Mouse (Mus musculus) kidney, adult 9 months (tissue): ENCODE data around the gene Clcn5.
A peak's percentile ranks its signal among the peaks of the same experiment; 100 is the strongest.

ENCODE experiments used
- DNase-seq: peaks from one replicate; pipeline ENCODE4 v3.0.0; 2022

Gene Clcn5

DNA sequence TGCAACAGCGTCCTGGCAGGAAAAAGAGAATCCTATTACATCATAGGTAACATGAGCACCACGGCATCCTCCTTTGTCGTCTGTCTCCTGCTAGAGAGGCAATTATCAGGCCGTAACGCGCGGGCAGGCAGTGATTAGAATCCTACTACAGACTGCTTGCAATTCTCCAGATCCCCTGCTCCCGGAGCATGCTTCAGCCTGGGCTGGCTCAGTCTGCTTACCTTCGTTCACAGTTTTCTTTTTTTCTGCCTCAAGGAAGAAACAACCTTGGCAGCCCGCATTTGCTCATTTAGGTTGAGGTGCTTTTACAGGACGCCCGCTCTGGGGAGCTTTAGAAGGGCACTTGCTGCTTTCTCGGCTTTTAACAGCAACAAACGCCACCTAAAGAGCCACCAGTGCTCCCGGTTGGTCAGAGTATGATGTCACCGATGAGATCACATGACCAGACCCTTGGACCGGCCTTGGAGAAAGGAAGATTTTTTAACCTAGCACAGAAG is 130.8 kb downstream of the Clcn5 start:
- DNase-seq, result peak; percentile 78

DNA sequence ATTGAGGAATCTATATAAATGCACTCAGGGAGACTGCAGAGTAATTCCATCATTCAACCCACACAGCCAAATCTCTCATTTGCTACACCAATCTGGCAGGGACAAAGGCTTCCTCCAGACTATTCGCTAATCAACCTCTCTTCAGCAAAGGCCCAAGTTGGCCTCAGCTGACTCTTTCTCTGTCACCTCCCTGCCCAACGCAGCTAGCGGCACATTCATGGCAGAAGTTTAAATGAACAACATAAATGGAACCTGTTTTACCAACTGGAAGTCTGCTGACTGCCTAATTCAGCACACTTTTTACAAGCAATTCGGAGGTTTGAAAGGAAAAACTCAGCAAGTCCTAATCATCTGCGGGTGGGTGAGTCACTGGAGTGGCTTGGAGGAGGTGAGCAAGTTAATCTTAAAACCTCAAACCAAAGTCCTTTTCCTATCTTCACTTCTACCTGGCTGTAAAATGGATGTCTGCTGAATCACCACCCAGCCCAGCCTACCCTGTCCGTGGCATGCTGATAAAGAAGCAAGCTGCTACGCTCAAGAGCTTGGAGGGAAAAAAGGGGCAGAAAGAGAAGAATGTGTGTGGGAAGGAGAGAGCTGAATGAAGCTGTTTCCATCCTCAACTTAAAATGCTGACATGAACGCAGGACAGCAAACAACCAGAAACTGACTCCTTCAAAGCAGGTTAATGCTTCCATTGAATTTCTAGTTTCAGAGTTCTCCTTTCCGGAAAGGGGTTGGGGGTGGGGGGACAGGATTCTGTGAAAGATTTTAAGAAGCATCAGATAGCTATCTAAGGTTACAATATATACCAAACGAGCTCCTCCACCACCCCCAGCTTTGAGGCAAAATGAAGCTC is 131.5 kb downstream of the Clcn5 start:
- peak; percentile 55 for DNase-seq

DNA sequence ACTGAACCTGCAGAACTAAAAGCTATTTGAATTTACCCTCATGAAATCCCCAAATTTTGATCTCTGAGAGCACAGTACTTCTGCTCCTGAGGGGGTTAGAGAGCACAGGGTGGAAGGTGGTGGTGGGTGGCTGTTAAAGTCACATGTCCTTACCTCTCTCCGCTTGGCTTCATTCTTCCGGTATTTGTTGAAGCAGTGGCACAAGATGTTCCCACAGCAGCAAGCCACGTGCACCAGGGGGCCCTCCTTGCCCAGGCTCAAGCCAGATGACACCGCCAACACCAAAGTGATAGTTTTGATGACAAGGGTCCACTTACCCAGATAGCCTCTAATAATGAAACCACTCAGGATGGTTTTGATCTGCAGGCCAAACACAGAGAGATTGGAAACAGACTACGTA is 149.0 kb downstream of the Clcn5 start:
- no peak for DNase-seq

- DNase-seq, result no peak
Measured at GRCm38 (mm10) chrX:7168799-7169198, 150.4 kb downstream of the Clcn5 start.

- DNase-seq, result peak; percentile 52
Measured at GRCm38 (mm10) chrX:7157976-7158375, 161.2 kb downstream of the Clcn5 start.

DNA sequence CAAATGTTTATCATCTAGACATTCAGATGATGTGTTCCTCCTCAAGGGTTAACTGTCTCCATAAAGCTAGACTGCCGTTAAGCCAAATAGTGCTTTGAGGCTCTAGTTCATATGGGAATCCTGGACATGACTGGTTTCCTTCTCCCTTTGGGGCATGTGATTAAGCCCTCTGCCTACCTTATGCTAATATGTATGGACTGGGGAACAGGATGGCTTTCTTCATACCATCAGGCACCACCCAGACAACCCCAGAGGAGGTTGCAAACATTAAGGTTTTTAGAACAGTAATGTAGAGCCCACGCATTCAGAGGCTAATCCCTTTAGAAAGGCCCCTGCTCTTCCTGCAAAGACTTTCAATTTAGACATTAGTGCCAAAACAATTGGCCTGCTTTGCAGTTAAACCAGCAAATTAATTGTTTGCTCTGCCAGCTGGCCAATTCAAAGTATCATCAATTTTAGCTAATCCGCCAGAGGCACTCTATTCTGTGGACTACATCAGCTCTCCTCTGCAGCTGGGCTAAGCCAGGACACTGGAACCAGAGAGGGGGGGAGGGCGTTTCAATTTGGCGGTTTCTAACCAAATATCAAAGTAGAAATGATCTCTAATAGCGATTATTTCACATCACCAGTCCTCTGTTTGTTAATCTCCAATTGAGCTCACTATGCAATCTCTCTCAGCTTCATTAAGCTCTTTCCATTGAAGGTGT is 163.0 kb downstream of the Clcn5 start:
- no peak for DNase-seq

GRCm38 (mm10) chrX:7150129-7150528 is 169.0 kb downstream of the Clcn5 start:
- peak; percentile 15 for DNase-seq

GRCm38 (mm10) chrX:7146156-7146555 is 173.0 kb downstream of the Clcn5 start:
- DNase-seq, result no peak

- DNase-seq, result no peak
Measured at GRCm38 (mm10) chrX:7121618-7122280, 197.4 kb downstream of the Clcn5 start.

DNA sequence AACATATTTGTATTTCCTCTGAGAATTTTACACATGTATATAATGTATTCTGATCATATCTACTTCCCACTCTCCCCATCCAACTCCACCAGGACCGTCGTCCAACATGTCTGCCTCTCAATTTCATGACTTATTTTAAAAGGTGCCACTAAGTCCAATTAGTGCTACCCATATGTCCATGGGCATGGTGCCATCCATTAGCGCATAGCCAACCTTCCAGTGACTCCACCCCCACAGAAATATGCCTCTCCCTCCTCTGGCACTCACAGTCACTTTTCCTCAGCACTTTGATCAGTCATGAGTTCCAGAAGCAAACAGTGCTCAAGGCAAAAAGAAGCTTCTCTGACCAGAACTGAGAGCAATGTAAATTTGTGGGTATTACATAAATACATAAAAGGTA is 204.3 kb downstream of the Clcn5 start:
- DNase-seq, result no peak
